Mouse (Mus musculus) effector memory CD4-positive, alpha-beta T cell, adult 7 months (primary cell): ENCODE results near the gene Zfp655. TPM values are rescaled to one million over a fixed set of nuclear protein-coding genes. Genes with fewer than 3 reads are reported as not detected.

Experiments
- polyA plus RNA-seq: library from polyadenylated mRNA; unstranded; fragments of 100-300 nt; shearing (Covaris generic); gene quantifications from one replicate; pipeline ENCODE4 v1.2.1, GENCODE M21; 2017

The Zfp655 gene
- polyA plus RNA-seq = 73.4 TPM

GRCm38 (mm10) chr5:145231367-145231871 lies at the start of gene Zfp655:
TSS of gene Zfp655 (plus strand) at chr5:145231715.

GRCm38 (mm10) chr5:145191962-145192361 lies 39.6 kb upstream of the Zfp655 start, which contains the start of gene Atp5j2:
TSS of gene Atp5j2 (minus strand) at chr5:145192062.

GRCm38 (mm10) chr5:145201321-145201991 lies 30.1 kb upstream of the Zfp655 start, which contains the start of gene Zkscan14:
TSS of gene Zkscan14 (minus strand) at chr5:145201868.

GRCm38 (mm10) chr5:145203936-145204691 lies 27.4 kb upstream of the Zfp655 start, which contains the start of gene Zkscan5:
TSS of gene Zkscan5 (plus strand) at chr5:145204562.

GRCm38 (mm10) chr5:145280371-145281143 lies 49.0 kb downstream of the Zfp655 start, which contains the start of gene Zscan25:
TSS of gene Zscan25 (plus strand) at chr5:145280500.

Other genes with a start within 250 kb of the Zfp655 start
- gene Gm4871, start 199.0 kb upstream of the Zfp655 start, polyA plus RNA-seq = not detected
- gene 1700018F24Rik, start 188.7 kb upstream of the Zfp655 start, polyA plus RNA-seq = not detected
- 64.2 TPM for gene Arpc1a, start 147.9 kb upstream of the Zfp655 start, polyA plus RNA-seq
- gene Kpna7, start 147.7 kb upstream of the Zfp655 start, polyA plus RNA-seq = 0.79 TPM
- 1,265 TPM for gene Arpc1b, start 117.5 kb upstream of the Zfp655 start, polyA plus RNA-seq
- gene Pdap1, start 91.5 kb upstream of the Zfp655 start, polyA plus RNA-seq = 33.9 TPM
- gene Bud31, start 91.4 kb upstream of the Zfp655 start, polyA plus RNA-seq = 213 TPM
- 15.7 TPM for gene Ptcd1, start 64.6 kb upstream of the Zfp655 start, polyA plus RNA-seq
- gene Cpsf4, start 64.5 kb upstream of the Zfp655 start, polyA plus RNA-seq = 28.8 TPM
- 228 TPM for gene Atp5j2, start 39.7 kb upstream of the Zfp655 start, polyA plus RNA-seq
- 36.2 TPM for gene Zkscan14, start 29.8 kb upstream of the Zfp655 start, polyA plus RNA-seq
- 5.7 TPM for gene Zkscan5, start 27.2 kb upstream of the Zfp655 start, polyA plus RNA-seq
- gene Zscan25, start 48.8 kb downstream of the Zfp655 start, polyA plus RNA-seq = 1.2 TPM
- gene Cyp3a57, start 113.6 kb downstream of the Zfp655 start, polyA plus RNA-seq = not detected
- gene Cyp3a16, start 238.0 kb downstream of the Zfp655 start, polyA plus RNA-seq = not detected